Mouse (Mus musculus): ENCODE data around the gene Neurod1. TPM values are rescaled to one million over a fixed set of nuclear protein-coding genes. Genes with fewer than 3 reads are reported as not detected.

Neurod1 gene
- total RNA-seq (2021), result under 1 TPM in 1 of 2 experiments, not detected in 1; 0.12 TPM
- long read RNA-seq, experiment 1, result 0 reads
- long read RNA-seq, experiment 2, result 0 reads

- DNase-seq, result no peak
Observed at GRCm38 (mm10) chr2:79456575-79457349, at the start of gene Neurod1, which contains the start of gene Cerkl. Neurod1 (minus strand) TSS chr2:79456751. Cerkl (minus strand) TSS chr2:79456785.

GRCm38 (mm10) chr2:79498990-79499755 is 42.6 kb upstream of the Neurod1 start:
- DNase-seq, result peak; percentile 78

- no peak for DNase-seq
Observed at GRCm38 (mm10) chr2:79485127-79485526, 28.6 kb upstream of the Neurod1 start.

- DNase-seq, result no peak
Observed at GRCm38 (mm10) chr2:79482511-79482910, 26.0 kb upstream of the Neurod1 start.

- DNase-seq, result no peak
Observed at GRCm38 (mm10) chr2:79462411-79462810, 5.9 kb upstream of the Neurod1 start.

GRCm38 (mm10) chr2:79461861-79462260 is 5.3 kb upstream of the Neurod1 start:
- no peak for DNase-seq

- DNase-seq, result peak; percentile 50
Observed at GRCm38 (mm10) chr2:79460586-79460985, 4.0 kb upstream of the Neurod1 start.

- DNase-seq, result no peak
Observed at GRCm38 (mm10) chr2:79460107-79460506, 3.6 kb upstream of the Neurod1 start.

- DNase-seq, result no peak
Observed at GRCm38 (mm10) chr2:79459061-79460045, 2.8 kb upstream of the Neurod1 start.

- no peak for DNase-seq
Observed at GRCm38 (mm10) chr2:79457932-79458331, 1.4 kb upstream of the Neurod1 start.

GRCm38 (mm10) chr2:79457434-79457833 is 883 bp upstream of the Neurod1 start:
- no peak for DNase-seq

- DNase-seq, result no peak
Observed at GRCm38 (mm10) chr2:79455646-79456045, 905 bp downstream of the Neurod1 start.

- no peak for DNase-seq
Observed at GRCm38 (mm10) chr2:79454786-79455446, 1.6 kb downstream of the Neurod1 start.

GRCm38 (mm10) chr2:79453901-79454781 is 2.4 kb downstream of the Neurod1 start:
- DNase-seq, result peak; percentile 92

GRCm38 (mm10) chr2:79451438-79451837 is 5.1 kb downstream of the Neurod1 start:
- DNase-seq, result no peak

GRCm38 (mm10) chr2:79450684-79451394 is 5.7 kb downstream of the Neurod1 start:
- no peak for DNase-seq

GRCm38 (mm10) chr2:79449371-79449770 is 7.2 kb downstream of the Neurod1 start:
- no peak for DNase-seq

GRCm38 (mm10) chr2:79447198-79447597 is 9.4 kb downstream of the Neurod1 start:
- no peak for DNase-seq

- no peak for DNase-seq
Observed at GRCm38 (mm10) chr2:79443861-79444620, 12.5 kb downstream of the Neurod1 start.
